Mouse (Mus musculus) frontal cortex, postnatal 14 days (tissue): Measurements from ENCODE around the gene Ldlrad1.

ENCODE experiments used
- DNase-seq, 2 experiments: peaks; one replicate each; pipeline ENCODE4 v3.0.0; 2022; ENCODE audit warnings: low spot score in 2 of 2

The Ldlrad1 gene

GRCm38 (mm10) chr4:107211465-107211864, 2.5 kb downstream of the Ldlrad1 start:
- no peak for DNase-seq

GRCm38 (mm10) chr4:107211936-107212335, 3.0 kb downstream of the Ldlrad1 start:
- no peak for DNase-seq

GRCm38 (mm10) chr4:107213279-107214011, 4.5 kb downstream of the Ldlrad1 start:
- DNase-seq: no peak

DNA sequence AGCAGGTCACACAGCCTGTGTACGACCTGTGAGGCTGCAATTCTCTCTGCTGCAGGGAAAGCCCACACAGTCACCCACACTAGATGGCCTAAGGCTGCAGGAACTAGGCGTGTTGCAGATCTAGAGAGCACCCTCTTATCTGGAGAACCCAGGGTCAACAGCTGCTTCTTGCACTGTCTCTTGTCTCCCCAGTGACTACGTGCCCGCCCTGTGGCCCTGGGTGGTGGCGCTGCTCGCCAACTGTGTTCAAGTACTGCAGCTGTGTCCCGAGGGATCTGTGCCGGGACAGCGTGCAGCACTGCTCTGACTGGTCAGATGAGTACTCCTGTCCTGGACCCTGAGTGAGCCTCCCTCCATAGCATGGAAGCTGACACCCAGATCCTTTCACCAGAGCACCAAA, 8.6 kb downstream of the Ldlrad1 start:
- DNase-seq: no peak

GRCm38 (mm10) chr4:107221524-107221923, 12.5 kb downstream of the Ldlrad1 start:
- DNase-seq: no peak

GRCm38 (mm10) chr4:107223225-107224204, 14.5 kb downstream of the Ldlrad1 start:
- DNase-seq: no peak

DNA sequence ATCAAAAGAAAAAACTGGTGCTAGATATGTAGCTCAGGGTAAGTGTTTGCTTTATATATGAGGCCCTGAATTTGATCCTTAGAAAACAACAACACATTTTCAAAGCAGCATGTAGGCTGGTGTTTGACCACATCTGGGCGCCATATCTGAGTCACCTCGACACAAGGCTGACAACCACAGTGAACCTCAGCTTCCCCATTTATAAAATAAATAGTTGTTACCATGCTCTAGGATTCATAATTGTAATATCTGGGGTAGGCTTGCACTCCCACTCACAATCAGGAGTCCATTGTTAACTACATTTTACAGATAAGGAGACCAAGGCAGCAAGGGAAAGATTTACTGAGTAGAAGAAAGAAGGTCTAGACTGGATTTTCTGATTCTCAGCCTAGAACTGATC, 17.3 kb downstream of the Ldlrad1 start:
- no peak for DNase-seq

- no peak for DNase-seq
Observed at GRCm38 (mm10) chr4:107232219-107232618, 23.2 kb downstream of the Ldlrad1 start.

- no peak for DNase-seq
Observed at GRCm38 (mm10) chr4:107238253-107238652, 29.3 kb downstream of the Ldlrad1 start.

GRCm38 (mm10) chr4:107240196-107240595, 31.2 kb downstream of the Ldlrad1 start:
- no peak for DNase-seq

DNA sequence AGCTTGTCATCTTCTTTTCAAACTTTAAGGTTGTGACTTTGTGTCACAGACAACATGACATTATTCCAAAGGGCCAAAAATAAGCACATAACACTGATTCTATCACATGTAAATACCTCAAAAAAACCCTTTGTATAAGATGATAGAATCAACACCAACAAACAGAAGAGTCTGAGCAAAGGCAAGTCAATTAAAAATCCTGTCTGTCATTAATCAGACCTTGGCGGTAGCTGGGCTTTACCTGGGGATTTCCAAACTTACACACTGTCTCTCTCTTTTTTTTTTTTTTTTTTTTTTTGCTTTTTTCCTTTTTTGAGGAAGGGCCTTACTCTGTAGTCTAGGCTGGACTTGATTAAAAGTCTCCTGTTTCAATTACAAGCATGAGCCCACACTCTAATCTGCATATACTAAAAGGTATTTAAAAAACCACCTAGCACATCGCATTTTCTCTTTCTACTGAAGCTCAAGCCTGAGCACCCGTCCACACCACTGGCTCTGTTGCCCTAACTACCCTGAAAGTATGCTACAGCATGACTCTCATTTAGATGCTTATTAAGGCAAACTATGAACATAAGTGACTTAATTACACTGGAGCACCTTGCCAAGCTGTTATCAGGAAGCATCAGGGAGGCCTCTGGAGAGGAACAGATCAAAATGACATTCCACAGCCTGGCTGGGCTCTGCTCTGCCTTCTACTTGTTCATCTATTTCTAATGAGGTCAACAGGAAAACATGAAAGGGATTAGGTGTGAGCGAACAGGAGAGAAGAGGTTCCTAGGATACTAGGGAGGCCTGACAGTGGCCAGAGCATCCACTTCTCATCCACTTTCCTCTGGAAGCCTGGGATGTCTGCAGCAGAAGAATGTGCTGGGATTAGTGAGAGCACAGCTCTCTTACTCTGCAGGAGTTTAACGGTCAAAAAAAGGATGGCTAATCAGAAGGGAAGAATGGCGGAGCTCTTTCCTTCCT, 34.7 kb downstream of the Ldlrad1 start:
- DNase-seq: no peak

DNA sequence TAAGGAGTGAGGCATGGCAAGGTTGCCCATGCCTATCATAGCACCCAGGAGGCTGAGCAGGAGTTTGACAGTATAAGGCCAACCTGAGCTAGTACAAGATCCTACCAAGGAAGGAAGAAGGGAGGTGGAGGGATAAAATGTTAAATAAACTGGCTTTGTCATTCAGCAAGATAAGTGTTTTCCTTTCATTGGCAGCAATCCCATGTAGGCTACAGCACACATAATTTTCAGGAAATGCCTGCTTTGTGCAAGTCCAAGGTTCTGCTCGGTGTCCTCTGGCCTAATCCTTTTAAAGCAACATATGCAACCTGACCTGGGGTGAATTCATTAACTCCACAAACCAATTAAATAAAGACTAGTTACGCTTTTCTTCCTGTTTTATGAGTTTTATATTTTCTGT, 36.4 kb downstream of the Ldlrad1 start:
- no peak for DNase-seq

GRCm38 (mm10) chr4:107246040-107246439, 37.1 kb downstream of the Ldlrad1 start:
- DNase-seq: no peak

DNA sequence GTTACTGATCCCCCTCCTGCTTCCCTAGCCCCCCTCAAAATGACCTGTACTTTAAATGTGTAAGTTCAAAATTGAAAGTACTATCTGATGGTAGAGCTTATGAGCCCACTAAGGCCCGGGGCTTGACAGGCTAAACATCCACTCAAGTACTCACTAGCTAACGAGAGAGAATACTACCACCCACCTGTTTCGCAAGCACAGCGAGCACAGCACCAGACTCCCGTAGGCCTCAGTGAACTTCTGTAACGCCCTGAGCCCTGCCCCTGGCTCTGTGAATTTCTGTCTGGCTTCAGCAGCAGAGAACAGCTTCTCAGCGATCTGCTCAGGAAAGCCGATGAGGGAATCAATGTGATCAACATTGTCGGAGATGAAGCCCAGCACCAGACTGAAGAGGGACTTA, 38.1 kb downstream of the Ldlrad1 start:
- no peak for DNase-seq

DNA sequence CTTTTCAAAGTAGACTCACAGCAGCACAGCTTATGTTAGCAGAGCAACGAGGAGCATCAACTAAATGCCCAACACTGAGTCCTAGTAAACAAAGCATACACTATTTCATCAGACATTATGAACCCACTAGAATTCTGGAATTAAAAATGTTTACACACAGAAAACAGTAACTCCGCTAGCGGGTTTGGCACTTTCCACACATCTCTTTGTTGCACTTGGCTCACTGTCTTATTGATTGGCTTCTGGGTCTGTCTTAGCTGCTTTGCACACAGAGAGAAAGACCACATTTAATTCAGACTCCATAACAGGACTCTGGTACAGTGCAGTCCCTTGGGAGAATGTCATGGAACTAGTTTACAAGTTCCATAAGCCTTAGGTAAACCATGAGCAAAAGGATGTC, 39.1 kb downstream of the Ldlrad1 start:
- no peak for DNase-seq

- no peak for DNase-seq
Observed at GRCm38 (mm10) chr4:107249471-107249870, 40.5 kb downstream of the Ldlrad1 start.

GRCm38 (mm10) chr4:107250494-107250893, 41.5 kb downstream of the Ldlrad1 start:
- no peak for DNase-seq

- DNase-seq: no peak
Observed at GRCm38 (mm10) chr4:107252522-107252921, 43.5 kb downstream of the Ldlrad1 start.

- DNase-seq: peak; percentile 89 to 90
Observed at GRCm38 (mm10) chr4:107253125-107254091, 44.4 kb downstream of the Ldlrad1 start, which contains the start of the genes Lrrc42 and Hspb11. Gene Lrrc42, minus strand, starts transcription at chr4:107253532. Gene Hspb11, plus strand, starts transcription at chr4:107253593.

DNA sequence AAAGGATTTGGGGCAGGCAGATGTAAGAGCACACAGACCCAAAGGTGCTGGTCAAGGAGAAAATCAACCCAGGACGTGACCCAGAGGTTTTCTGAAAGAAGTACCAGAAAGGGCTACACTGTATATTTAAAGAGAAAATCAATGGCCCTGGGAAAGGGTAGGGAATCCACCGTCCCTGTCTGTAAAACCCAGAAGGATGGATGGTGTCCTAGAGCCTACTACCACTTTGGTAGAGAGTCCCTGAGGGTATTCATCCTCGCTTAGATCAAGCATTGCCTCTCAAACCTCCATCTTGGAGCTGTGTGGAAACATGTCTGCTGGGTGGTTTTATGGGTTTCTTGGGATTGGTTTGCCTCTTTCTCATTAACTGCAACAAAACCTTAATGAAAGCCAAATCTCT, 45.4 kb downstream of the Ldlrad1 start:
- no peak for DNase-seq
